Mouse (Mus musculus): Measurements from ENCODE around the gene BC030499.

BC030499 gene

GRCm38 (mm10) chr11:78305272-78305671 lies 14.6 kb downstream of the BC030499 start:
- DNase-seq (ENCODE audit: low read depth, low spot score): no peak

- DNase-seq (ENCODE audit: low read depth, low spot score): no peak
Measured at GRCm38 (mm10) chr11:78310861-78311511, 20.3 kb downstream of the BC030499 start.

- DNase-seq (ENCODE audit: low read depth, low spot score): no peak
Measured at GRCm38 (mm10) chr11:78313662-78314061, 23.0 kb downstream of the BC030499 start.

- no peak for DNase-seq (ENCODE audit: low read depth, low spot score)
Measured at GRCm38 (mm10) chr11:78318411-78318810, 27.8 kb downstream of the BC030499 start.

GRCm38 (mm10) chr11:78322076-78322831 lies 31.6 kb downstream of the BC030499 start:
- DNase-seq (ENCODE audit: low read depth, low spot score): no peak

GRCm38 (mm10) chr11:78322860-78323259 lies 32.2 kb downstream of the BC030499 start, which contains the start of gene Aldoc:
Aldoc (plus strand) TSS chr11:78322968.
- peak; percentile 96 for DNase-seq (ENCODE audit: low read depth, low spot score)

GRCm38 (mm10) chr11:78324000-78324785 lies 33.6 kb downstream of the BC030499 start:
- DNase-seq (ENCODE audit: low read depth, low spot score): no peak

- DNase-seq (ENCODE audit: low read depth, low spot score): no peak
Measured at GRCm38 (mm10) chr11:78324965-78325364, 34.3 kb downstream of the BC030499 start.

GRCm38 (mm10) chr11:78327215-78327614 lies 36.6 kb downstream of the BC030499 start:
- no peak for DNase-seq (ENCODE audit: low read depth, low spot score)

- DNase-seq (ENCODE audit: low read depth, low spot score): peak; percentile 98
Measured at GRCm38 (mm10) chr11:78327634-78328511, 37.2 kb downstream of the BC030499 start, which contains the start of gene Pigs. Pigs (plus strand) TSS chr11:78328415.

- no peak for DNase-seq (ENCODE audit: low read depth, low spot score)
Measured at GRCm38 (mm10) chr11:78328512-78329056, 37.9 kb downstream of the BC030499 start.

GRCm38 (mm10) chr11:78332676-78333075 lies 42.0 kb downstream of the BC030499 start:
- DNase-seq (ENCODE audit: low read depth, low spot score): no peak

- DNase-seq (ENCODE audit: low read depth, low spot score): no peak
Measured at GRCm38 (mm10) chr11:78333992-78334391, 43.4 kb downstream of the BC030499 start.

- DNase-seq (ENCODE audit: low read depth, low spot score): no peak
Measured at GRCm38 (mm10) chr11:78337040-78337439, 46.4 kb downstream of the BC030499 start.

- DNase-seq (ENCODE audit: low read depth, low spot score): no peak
Measured at GRCm38 (mm10) chr11:78341702-78342101, 51.1 kb downstream of the BC030499 start.

- peak; percentile 86 for DNase-seq (ENCODE audit: low read depth, low spot score)
Measured at GRCm38 (mm10) chr11:78343381-78344327, 53.0 kb downstream of the BC030499 start, which contains the start of gene Unc119. Unc119 (plus strand) TSS chr11:78343482.

GRCm38 (mm10) chr11:78344328-78344889 lies 53.8 kb downstream of the BC030499 start:
- DNase-seq (ENCODE audit: low read depth, low spot score): no peak

- DNase-seq (ENCODE audit: low read depth, low spot score): peak; percentile 36
Measured at GRCm38 (mm10) chr11:78344890-78345715, 54.5 kb downstream of the BC030499 start.

Measured in A20 (cell line).